Mouse (Mus musculus) urinary bladder, postnatal 0 days (tissue): Measurements from ENCODE around the gene Trcg1. TPM values are rescaled to one million over a fixed set of nuclear protein-coding genes. Genes with fewer than 3 reads are reported as not detected.

Experiments used
- polyA plus RNA-seq: library from polyadenylated mRNA; unstranded; fragments of >200 nt; fragmentation: Nextera tagmentation; extraction: Ambion mirVana; gene quantifications from 2 replicates; pipeline ENCODE4 v1.2.1, GENCODE M21; 2015

Gene Trcg1
- 0.07 TPM in 1 of 2 replicates, not detected in the other for polyA plus RNA-seq

GRCm38 (mm10) chr9:57236256-57236655 is at the start of gene Trcg1:
Gene Trcg1, plus strand, starts transcription at chr9:57236556.

GRCm38 (mm10) chr9:57261913-57262794 is 25.8 kb downstream of the Trcg1 start, which contains the start of gene 1700017B05Rik:
Gene 1700017B05Rik, minus strand, starts transcription at chr9:57262612.

Other genes starting within 250 kb of the Trcg1 start
- 13.6 and 16.3 TPM in 2 replicates for gene Ptpn9, start 241.6 kb upstream of the Trcg1 start, polyA plus RNA-seq
- gene Sin3a, start 164.5 kb upstream of the Trcg1 start, polyA plus RNA-seq: 11.9 and 12.5 TPM in 2 replicates
- gene Man2c1, start 105.9 kb upstream of the Trcg1 start, polyA plus RNA-seq: 47.6 and 47.8 TPM in 2 replicates
- gene Neil1, start 88.3 kb upstream of the Trcg1 start, polyA plus RNA-seq: 4.5 and 4.9 TPM in 2 replicates
- 74.8 and 80.2 TPM in 2 replicates for gene Commd4, start 78.2 kb upstream of the Trcg1 start, polyA plus RNA-seq
- gene 1700017B05Rik, start 26.1 kb downstream of the Trcg1 start, polyA plus RNA-seq: 16.5 and 21.7 TPM in 2 replicates
- 22.0 and 24.5 TPM in 2 replicates for gene Ppcdc, start 203.6 kb downstream of the Trcg1 start, polyA plus RNA-seq
- 15.4 and 16.2 TPM in 2 replicates for gene Scamp5, start 231.5 kb downstream of the Trcg1 start, polyA plus RNA-seq